Mouse (Mus musculus): ENCODE data around the gene 3110040N11Rik. TPM values are rescaled to one million over a fixed set of nuclear protein-coding genes. Genes with fewer than 3 reads are reported as not detected.

3110040N11Rik gene
- polyA plus RNA-seq (2017; shearing (Covaris generic)), result 30.6 TPM

GRCm38 (mm10) chr7:81789095-81789757 is at the start of gene 3110040N11Rik:
Gene 3110040N11Rik (minus strand): TSS chr7:81789478.

GRCm38 (mm10) chr7:81829379-81829894 is 40.2 kb upstream of the 3110040N11Rik start, which contains the start of gene Btbd1:
Gene Btbd1 (minus strand): TSS chr7:81829431.

DNA sequence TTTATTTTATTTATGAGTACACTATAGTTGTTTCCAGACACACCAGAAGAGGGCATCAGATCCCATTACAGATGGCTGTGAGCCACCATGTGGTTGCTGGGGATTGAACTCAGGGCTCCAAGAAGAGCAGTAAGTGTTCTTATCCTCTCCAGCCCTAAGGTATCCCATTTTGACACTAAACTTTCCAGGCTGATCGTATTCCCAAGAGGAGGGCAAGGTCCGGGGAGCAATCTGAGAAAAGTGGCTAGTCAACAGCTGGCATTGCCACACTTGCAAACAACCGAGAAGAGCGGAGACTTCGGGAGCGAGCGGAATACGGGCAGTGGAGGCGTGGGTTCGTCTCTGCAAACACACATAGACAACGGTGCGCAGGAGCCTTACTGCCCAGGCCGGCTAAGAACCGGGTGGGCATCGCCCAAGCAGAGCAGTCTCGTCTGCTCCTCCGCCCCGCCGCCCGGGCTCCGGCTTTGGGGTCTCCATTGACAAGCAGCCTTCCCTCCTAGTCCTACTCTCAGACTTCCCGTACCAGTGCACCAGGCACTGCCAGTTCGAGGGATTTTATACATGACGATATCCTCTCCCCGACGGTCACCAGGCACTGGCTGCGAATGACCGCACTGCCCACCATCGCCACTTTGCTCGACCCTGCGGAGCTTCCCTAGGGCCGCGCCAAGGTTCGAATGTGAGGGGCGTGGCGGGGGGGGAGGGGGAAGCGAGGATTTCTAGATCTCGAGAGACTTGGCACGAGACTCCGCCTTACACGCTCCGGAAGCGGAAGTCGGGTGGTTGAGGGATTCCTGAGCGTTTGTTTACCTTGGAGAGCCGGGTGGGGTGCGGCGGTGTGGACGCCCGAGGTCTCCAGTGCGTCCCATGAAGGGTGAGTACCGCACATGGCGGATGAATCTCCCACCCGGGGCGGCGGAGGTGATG is 26.8 kb downstream of the 3110040N11Rik start, which contains the start of gene Ramac:
Gene Ramac (plus strand): TSS at position 746 of the 930 bp plus-strand sequence.

Other genes starting within 250 kb of the 3110040N11Rik start
- gene Fsd2, start 222.5 kb downstream of the 3110040N11Rik start, polyA plus RNA-seq (2017; shearing (Covaris generic)), result 0.95 TPM
- gene Whamm, start 218.2 kb downstream of the 3110040N11Rik start, polyA plus RNA-seq (2017; shearing (Covaris generic)), result 36.2 TPM
- gene Homer2, start 82.0 kb downstream of the 3110040N11Rik start, polyA plus RNA-seq (2017; shearing (Covaris generic)), result not detected
- 144 TPM for gene Ramac, start 26.6 kb downstream of the 3110040N11Rik start, polyA plus RNA-seq (2017; shearing (Covaris generic))
- 70.6 TPM for gene Btbd1, start 40.0 kb upstream of the 3110040N11Rik start, polyA plus RNA-seq (2017; shearing (Covaris generic))
- not detected for gene Gm10160, start 66.3 kb upstream of the 3110040N11Rik start, polyA plus RNA-seq (2017; shearing (Covaris generic))
- 8.2 TPM for gene Tm6sf1, start 69.5 kb upstream of the 3110040N11Rik start, polyA plus RNA-seq (2017; shearing (Covaris generic))
- 10.7 TPM for gene Hdgfl3, start 145.0 kb upstream of the 3110040N11Rik start, polyA plus RNA-seq (2017; shearing (Covaris generic))
- gene Bnc1, start 202.8 kb upstream of the 3110040N11Rik start, polyA plus RNA-seq (2017; shearing (Covaris generic)), result not detected